Mouse (Mus musculus): Measurements from ENCODE around the gene A630076J17Rik. TPM values are rescaled to one million over a fixed set of nuclear protein-coding genes. Genes with fewer than 3 reads are reported as not detected.

A630076J17Rik gene
- total RNA-seq, 2 experiments from 2014 or later: not detected

DNA sequence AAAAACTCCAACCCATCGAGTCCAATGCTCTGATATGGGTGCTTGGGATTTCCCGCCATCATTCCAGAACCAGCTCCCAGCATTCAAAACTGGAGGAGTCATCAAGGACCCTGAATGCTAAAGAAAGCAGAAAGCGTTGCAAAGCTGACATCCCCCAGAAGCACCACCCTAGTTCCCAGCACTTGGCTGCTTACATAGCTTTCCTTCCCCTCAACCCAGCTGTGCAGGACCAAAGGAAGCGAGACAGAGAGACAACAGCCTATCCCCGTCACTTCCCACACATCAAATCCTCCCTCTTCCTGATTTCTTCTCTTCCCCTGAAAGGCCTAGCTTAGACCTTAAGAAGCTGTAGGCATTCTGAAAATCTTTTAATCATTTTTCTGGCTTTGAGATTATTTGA lies 44.9 kb downstream of the A630076J17Rik start:
- DNase-seq (ENCODE audit: low spot score in 2 of 2): no peak

- no peak for DNase-seq (ENCODE audit: low spot score in 2 of 2)
Measured at GRCm38 (mm10) chr3:107275996-107276395, 45.6 kb downstream of the A630076J17Rik start.

- DNase-seq (ENCODE audit: low spot score in 2 of 2): no peak
Measured at GRCm38 (mm10) chr3:107276626-107277025, 46.2 kb downstream of the A630076J17Rik start.

DNA sequence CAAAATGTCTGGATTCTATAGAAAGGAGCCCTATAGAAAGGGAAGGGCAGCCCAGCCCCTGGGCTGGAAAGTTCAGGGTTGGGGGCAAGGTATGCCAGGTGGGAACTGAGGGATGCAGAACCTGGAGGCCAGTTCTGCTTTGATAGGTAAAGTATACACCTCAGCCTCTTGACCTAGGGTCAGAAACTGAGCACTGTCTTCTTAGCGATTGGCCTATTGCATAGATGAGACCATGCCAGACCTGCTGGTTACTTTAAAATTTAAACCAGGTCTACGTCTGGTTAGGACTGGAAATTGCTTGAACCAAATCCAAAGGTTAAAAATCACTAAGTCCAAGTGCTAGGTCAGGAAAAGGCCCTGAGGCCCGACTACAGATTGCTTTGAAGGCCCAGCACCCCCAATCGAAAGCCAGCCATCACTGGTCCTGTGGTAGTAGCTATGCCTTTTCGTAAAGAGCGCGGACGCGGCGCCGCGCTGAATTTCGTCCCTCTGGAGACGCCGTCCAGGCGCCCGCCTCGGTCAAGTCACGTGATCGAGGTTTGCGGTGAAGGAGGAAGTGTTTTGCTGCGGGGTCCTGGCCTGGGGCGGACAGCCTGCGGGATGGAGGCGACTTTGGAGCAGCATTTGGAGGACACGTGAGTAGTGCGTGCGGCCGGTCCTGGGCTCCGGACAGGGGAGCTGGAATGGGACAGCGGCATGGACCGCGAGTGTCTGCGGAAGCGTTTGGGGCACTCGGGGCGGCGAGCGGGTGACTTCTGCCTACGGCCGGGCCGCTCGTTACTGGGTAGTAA lies 48.3 kb downstream of the A630076J17Rik start, which contains the start of gene Lamtor5:
Gene Lamtor5, plus strand, starts transcription at position 380 of the 791 bp plus-strand sequence.
- peak; percentile 91 to 93 for DNase-seq (ENCODE audit: low spot score in 2 of 2)

Other genes starting within 250 kb of the A630076J17Rik start
- 1 to 10 TPM in 1 of 2 experiments, under 1 TPM in 1; 0.83 to 1.3 TPM for gene Kcna3, start 194.4 kb upstream of the A630076J17Rik start, total RNA-seq (2021)
- gene Kcna2, start 129.5 kb upstream of the A630076J17Rik start, total RNA-seq (2021): 1 to 10 TPM in 1 of 2 experiments, under 1 TPM in 1; 0.66 to 1.1 TPM
- gene Kcna10, start 47.6 kb upstream of the A630076J17Rik start, total RNA-seq (2021): not detected
- gene Cym, start 8.9 kb upstream of the A630076J17Rik start, total RNA-seq (2021): under 1 TPM in 1 of 2 experiments, not detected in 1; 0.32 TPM
- 1 to 10 TPM in 1 of 2 experiments, under 1 TPM in 1; 0.50 to 1.2 TPM for gene Prok1, start 9.1 kb downstream of the A630076J17Rik start, total RNA-seq (2021)
- gene Lamtor5, start 48.2 kb downstream of the A630076J17Rik start, total RNA-seq (2021): 10 to 100 TPM; 83.0 to 85.9 TPM
- gene Slc16a4, start 60.6 kb downstream of the A630076J17Rik start, total RNA-seq (2021): under 1 TPM; 0.35 to 0.53 TPM
- 10 to 100 TPM; 35.4 to 42.5 TPM for gene Rbm15, start 103.1 kb downstream of the A630076J17Rik start, total RNA-seq (2021)
- gene Kcnc4, start 228.9 kb downstream of the A630076J17Rik start, total RNA-seq (2021): 10 to 100 TPM in 1 of 2 experiments, 1 to 10 TPM in 1; 9.4 to 12.9 TPM